Mouse (Mus musculus) brain, adult 2 months (tissue): ENCODE results near the gene Ptpn18.
A peak's percentile ranks its signal among the peaks of the same experiment; 100 is the strongest.
"Not testable (repeated sequence)": the region's sequence is repeated elsewhere in the genome, so short reads cannot be mapped to it uniquely, and the experiment has no call there.

Experiments used
- DNase-seq: peaks from one replicate; pipeline ENCODE4 v3.0.0; 2011; ENCODE audit warnings: low read depth, low spot score

Ptpn18 gene

DNA sequence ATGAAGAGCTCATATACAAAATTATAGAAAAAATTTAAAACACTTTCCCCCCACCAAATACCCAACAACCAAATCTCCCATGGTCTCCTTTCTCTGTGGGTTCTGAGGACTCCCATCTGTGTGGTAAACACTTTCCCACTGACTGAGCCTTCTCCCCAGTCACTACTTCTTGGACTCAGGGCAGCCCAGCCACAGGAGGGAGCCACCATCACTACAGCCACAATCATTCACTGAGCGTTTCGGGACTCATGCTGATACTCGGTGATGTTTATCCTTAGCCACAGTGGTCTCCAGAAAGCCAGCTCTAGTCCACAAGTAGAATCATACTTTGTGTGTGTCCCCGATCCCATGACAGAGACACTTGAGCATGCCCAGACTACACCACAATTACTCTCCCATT is 53.5 kb downstream of the Ptpn18 start:
- no peak for DNase-seq

DNA sequence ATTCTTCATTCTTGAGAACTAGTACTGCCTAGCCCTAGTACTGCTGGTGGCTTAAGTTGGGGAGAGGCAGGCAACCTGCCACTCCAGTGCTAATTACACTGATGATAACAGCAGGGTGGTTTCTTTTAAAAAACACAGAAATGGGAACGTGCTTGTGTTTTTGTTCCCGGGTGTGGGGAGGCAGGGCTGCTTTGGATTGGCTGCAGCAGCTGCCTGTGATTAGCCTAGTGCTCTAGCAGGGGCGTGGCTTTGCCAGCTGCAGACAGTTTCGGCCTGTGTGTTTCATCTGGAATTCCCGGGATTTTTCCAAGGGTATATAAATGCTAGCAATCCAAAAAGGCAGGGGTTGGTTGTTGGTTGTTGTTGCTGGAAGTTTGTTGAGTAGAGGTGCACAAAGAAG is 57.0 kb downstream of the Ptpn18 start:
- no peak for DNase-seq

DNA sequence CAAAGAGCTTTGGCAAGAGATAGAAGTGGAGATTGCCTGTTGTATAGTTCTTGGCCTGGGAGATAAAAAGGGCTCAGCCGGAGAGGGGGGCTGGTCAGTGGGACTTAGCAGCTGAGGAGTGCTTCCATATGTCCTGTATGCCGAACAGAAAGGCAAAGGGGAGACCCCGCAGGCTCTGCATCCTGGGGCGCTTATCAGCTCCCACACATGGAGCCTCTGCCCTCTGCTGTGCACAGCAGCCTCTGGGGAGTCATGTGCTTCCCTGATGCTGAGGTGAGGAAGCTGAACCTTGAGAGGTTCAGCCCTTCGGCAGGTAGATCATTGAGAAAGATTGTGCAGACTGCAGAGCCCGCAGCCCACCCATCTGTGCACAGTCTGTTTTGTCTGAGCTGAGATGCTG is 57.7 kb downstream of the Ptpn18 start:
- not testable (repeated sequence) for DNase-seq

DNA sequence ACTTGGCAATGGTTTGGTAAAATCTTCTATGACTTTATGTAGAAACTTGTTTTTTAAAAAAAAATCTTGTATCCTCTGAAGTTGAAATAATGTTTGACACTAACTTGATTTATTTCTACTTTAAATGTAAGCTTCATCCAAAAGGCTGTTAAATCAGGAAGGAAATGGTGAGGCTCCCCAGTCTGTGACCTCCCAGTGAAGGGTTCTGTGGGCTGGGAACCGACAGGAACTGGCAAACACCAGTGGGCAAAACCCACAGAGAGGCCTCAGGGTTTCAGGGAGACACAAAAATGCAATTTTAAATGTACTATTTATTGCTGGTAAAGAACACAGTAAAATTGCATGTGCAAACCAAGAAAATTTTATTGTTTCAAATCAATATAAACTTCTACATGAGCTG is 58.2 kb downstream of the Ptpn18 start:
- not testable (repeated sequence) for DNase-seq

DNA sequence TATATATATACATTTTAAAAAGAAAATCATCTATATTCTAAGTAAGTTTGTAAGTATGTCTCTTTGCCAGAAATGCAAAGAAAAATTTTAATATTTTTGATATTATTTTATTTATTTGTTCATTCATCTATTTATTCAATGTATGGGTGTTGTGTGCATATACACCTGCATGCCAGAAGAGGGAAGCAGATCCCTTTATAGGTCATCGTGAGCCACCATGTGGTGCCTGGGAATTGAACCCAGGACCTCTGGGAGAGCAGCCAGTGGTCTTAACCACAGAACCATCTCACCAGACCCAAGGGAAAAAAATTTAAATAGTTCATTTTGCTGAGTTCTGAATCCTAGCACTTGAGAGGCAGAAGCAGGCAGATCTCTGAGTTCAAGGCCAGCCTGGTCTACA is 58.7 kb downstream of the Ptpn18 start:
- no peak for DNase-seq

DNA sequence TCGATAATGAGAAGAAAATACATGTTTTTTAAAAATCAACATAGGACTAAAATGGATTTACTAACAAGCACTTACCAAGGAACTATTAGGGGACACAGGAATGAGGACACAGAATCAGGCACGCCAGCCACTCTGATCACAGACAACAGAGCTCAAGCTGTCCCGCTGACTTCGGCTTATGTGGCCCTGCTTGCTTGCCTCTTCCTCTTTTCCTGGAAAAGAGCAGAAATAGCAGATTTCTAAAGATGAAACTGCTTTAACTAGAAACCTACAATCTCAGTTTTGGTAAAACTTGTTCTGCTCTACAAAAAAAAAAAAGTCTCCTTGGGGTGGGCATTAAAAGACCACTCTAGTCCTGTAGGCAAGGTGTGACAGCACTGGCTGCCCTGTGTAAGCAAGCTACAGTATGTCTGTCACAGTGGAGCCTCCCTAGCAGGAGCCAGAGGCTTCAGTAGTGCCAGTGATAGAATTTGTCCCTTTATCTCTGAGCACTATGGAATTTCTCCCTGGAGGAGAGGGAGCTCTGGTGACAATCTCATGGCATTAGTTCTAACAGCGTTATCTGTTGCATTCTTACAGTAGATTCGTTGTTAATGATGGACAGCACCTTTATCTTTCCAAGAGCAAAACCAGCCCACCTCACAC is 62.8 kb downstream of the Ptpn18 start:
- DNase-seq = peak; percentile 65

DNA sequence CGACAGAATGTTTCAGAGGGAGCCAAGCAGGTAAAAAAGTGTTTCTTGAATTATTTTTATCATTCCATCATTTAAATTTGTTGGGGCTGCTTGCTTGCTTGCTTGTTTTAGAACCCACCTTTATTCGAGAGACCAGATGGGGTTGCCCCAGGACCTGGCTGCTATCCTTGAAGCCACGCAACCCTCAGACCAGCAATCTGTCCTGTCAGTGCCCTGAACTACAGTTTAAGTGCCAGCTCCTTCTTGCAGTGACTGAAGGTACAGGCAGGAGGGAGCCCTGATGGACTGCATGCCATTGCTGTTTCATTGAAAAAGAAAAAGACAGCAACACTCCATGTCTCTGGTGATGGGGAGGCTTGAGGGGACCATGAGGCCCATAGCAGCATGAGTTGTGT is 63.3 kb downstream of the Ptpn18 start:
- peak; percentile 92 for DNase-seq

DNA sequence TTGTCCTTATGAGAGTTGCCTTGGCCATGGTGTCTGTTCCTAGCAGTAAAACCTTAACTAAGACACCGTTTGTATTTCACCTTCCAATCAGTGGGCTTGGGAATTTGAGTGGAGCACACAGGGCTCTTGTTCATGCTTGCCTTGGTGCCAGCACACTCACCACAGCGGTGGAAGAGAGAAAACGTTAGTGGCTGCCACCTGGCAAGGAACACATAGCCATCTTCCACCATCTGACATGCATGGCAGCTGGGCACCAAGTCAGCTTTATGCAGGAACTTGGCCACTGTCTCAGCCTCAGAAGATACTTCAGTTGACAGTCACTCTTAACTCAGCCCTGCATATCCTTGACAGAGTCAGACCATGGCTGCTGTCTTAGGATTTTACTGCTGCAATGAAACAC is 64.1 kb downstream of the Ptpn18 start:
- peak; percentile 63 for DNase-seq
